Mouse (Mus musculus) layer of hippocampus, postnatal 14 days (tissue): Measurements from ENCODE around the gene Plcd4. TPM values are rescaled to one million over a fixed set of nuclear protein-coding genes. Genes with fewer than 3 reads are reported as not detected.
"Not testable (repeated sequence)": the region's sequence is repeated elsewhere in the genome, so short reads cannot be mapped to it uniquely, and the experiment has no call there.

Experiments used
- DNase-seq, 2 experiments: peaks; one replicate each; pipeline ENCODE4 v3.0.0; 2021 to 2022; ENCODE audit warnings: low spot score in 2 of 2, mixed read lengths in 1 of 2
- long read RNA-seq, 2 experiments: library from polyadenylated mRNA; stranded (forward); transcript quantifications; one replicate each; pipeline ENCODE4 v2.0.0; 2021
- total RNA-seq, 2 experiments: library from RNA; stranded (reverse); gene quantifications; 2 replicates each; pipeline ENCODE4 v1.2.3; 2021

The Plcd4 gene
- 10 to 100 TPM; 19.4 to 19.9 TPM for total RNA-seq
- long read RNA-seq, experiment 1, transcript Plcd4-204 (17 exons, 2,720 nt), result major isoform, 11 of 17 reads
- long read RNA-seq, experiment 1, partial matches to known transcripts, result 2 of 17 reads
- long read RNA-seq, experiment 1, other reads (novel, unspliced or antisense), result 4 of 17 reads
- long read RNA-seq, experiment 2, transcript Plcd4-204 (17 exons, 2,720 nt), result major isoform, 9 of 14 reads
- long read RNA-seq, experiment 2, partial matches to known transcripts, result 1 of 14 reads
- long read RNA-seq, experiment 2, other reads (novel, unspliced or antisense), result 4 of 14 reads

DNA sequence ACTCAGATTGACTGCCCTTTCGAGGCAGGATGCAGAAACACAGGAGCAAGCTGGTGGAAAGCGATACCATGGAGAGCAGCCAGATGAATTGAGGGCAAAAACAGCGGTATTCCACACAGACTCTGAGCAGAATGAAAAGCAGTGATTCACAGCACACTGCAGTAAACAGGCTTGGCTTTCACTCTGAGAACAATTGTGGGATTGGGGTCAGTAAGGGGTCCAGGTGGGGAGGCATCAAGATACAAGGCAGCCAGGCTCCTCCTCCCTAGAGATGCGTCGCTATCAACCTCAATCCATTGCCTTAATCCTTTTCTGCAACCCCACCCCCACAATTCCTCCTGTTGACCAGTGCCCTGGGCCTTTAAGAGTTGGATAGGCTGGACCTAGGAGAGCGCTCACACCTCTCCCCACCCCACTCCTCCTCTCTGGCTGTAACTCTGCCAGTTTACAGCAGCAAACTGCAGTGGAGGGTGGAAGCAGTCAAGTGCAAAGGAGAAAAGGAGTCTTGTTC lies at the start of gene Plcd4:
Plcd4 (plus strand) TSS at position 438 of the 511 bp plus-strand sequence.
- peak; percentile 41 to 63 for DNase-seq

DNA sequence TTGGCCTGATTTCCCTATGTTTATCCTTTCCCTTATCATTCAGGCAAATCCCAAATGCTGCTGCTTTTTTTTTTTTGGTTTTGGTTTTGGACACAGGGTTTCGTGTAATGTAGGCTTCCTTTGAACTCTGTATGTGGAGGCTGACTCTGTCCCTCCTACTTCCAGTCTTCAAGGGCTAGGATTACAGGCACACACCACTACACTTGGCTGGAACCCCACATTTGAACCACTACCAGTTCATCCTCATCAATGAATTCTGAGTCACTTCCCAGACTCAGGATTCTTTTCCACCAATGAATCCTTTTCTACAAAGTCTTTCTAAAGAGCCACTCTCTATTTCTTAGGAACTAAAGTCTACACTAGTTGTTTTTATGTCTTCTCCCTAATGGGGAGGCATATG lies 41.6 kb upstream of the Plcd4 start:
- no peak for DNase-seq

DNA sequence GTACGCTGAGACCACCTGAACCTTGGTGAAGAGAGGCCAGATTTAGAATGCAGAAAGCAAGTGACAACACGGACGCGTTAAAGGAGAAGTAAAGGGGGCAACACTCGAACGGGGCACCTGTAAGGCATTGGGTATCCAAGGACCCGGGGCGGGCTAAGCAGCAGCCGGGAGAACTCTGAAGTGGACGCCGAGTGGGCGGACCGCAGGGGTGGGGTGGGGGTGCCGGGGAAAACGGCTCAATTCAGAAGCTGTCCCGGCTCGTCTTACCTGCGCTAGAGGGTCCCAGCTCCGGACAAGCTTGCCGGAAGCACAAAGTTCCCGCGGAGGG lies 37.3 kb upstream of the Plcd4 start:
- no peak for DNase-seq

DNA sequence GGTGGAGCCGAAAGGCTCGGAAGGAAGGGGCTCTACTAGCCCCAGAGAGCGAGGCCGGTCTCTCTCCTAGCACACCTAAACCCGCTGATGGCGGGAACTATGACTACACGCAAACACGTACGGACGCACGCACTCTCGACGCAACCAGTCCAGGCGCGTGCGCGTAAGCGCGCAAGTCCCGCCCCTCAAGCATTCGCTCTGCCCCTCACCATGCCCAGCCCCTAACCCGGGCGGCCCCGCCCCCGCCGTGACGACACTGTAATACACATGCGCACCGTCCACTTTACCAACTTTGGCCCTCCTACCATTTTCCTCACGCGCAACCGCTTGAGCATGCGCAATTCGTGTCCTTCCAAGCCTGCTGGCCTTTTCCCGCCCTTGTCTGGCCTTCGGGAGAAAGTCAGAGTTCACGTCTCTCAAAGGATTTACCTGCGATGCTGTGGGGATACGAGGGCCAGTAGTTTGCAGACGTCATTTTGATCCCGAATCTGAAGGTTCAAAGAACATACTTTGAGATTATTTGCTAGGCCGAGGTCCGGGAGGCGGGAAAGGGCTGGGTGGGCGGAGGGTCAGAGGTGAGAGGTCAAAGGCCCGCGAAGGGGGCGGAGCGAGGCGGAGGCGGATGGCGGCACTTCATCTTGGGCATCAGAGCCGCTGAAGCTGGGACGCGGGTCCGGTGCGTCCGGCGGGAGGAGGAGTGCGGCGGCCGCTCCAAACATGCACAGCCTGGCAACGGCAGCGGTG lies 36.8 kb upstream of the Plcd4 start, which contains the start of gene Cnot9:
Cnot9 (plus strand) TSS at position 338 of the 744 bp plus-strand sequence.
- DNase-seq, result peak; percentile 100

DNA sequence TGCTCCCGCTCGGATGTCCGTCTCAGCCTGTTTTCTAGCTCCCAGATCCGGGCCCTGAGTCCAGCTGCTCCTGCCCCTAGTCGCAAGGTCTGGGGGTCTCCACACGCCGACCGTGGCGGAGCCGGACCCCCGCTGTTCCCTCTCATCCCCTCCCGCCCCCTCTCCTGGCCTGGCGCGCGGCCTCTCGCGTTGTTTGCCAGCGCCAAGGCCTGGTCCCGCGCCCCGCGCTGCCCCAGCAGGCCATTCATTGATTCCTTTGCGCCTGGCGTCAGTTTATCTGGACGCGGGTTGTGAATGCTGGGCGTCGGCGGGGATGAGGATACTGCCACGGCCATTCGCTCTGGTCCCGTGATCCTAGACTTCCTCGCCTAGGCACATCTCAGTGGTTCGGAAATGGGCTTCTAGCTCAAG lies 36.2 kb upstream of the Plcd4 start:
- DNase-seq, result no peak

DNA sequence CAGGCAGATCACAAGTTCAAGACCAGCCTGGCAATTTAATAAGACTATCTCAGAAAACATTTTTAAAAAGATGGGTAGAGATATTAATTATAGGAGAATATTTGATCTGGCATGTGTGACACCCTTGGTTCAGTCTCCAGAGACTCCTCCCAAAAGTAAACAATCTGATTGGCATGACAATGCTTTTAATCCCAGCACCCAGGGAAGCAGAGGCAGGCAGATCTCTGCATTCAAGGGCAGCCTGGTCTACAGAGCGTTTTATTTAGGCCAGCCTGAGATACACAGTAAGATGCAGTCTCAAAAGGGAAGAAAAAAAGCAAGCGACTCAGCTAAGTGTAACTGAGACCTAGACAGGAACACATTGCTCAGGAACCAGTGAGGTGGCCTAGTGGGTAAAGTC lies 34.9 kb upstream of the Plcd4 start:
- no peak for DNase-seq

DNA sequence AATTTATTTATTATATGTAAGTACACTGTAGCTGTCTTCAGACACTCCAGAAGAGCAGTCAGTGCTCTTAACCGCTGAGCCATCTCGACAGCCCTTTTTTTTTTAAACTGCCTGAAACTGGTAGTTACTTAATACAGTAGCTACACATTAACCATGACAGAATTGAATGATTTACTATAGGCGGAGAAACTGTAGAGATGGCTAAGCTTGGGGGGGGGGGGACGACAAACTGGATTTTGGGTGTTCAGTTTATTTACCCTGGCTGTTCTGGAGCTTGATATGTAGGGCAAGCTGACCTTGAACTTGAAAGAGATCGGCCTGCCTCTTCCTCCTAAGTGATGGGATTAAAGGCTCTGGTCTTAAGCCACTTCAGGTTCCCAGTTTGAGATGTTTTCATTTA lies 31.4 kb upstream of the Plcd4 start:
- DNase-seq, result no peak

DNA sequence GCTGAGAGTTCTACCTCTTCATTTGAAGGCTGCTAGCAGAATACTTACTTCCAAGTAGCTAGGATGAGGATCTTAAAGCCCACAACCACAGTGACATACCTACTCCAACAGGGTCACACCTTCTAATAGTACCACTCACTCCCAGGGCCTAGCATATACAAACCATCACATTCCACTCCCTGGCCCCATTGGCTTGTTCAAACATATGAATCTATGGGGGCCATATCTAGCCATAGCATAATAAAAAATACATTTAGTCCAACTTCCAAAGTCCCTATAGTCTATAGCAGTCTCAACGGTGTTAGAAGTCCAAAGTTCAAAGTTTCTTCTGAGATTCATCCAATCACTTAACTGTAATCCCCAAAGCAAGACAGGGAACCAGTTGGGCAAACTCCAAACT lies 29.7 kb upstream of the Plcd4 start:
- DNase-seq, result not testable (repeated sequence)

DNA sequence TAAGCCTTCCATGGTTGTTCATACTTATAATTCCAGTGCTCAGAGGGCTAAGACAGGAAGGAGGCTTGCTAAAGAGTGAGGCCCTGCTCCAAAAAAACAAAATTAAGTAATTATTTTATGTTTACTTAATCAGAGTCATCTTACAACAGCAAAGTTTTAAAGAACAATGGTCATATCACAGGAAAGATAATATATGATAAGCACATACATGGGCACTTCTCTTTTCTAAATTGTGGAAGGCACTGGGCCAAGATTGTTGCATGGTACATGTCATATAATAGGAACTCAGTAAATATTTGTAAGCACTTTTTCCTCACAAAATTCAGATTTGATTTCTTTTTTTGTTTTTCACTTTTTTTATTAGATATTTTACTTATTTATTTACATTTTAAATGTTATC lies 22.8 kb upstream of the Plcd4 start:
- no peak for DNase-seq

DNA sequence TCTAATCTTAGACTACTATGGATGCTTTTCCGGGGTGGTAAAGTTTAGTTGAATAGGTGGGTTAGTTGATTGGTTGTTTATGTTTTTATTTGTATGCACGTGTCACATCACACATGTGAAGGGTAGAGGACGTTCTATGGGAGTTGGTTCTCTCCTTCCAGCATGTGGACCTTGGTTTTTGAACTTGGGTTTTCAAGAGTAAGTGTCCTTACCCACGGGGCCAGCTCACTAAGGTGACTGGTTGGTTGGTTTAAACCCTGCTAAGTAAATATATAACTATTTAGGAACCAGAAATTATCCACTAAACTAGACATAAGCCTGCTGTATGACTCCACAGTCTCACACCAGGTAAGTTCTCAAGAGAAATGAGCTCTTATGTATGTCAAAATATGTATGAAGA lies 17.9 kb upstream of the Plcd4 start:
- no peak for DNase-seq

DNA sequence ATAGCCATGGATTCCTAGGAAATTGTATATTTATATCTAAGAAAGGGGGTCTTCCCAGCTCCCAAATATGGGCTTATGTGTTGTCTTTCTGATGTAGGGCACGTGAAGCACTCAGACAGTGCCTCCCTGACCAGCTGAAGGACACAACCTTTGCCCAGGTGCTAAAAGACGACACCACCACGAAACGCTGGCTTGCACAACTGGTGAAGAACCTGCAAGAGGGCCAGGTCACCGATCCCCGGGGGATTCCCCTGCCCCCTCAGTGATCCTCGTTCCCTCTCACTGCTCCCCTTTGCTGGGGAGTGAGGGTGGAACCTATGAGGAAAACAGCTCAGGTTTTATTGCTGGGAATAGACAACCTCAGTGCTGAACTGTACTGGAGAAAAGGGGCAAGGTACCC lies 14.1 kb upstream of the Plcd4 start:
- DNase-seq, result no peak

DNA sequence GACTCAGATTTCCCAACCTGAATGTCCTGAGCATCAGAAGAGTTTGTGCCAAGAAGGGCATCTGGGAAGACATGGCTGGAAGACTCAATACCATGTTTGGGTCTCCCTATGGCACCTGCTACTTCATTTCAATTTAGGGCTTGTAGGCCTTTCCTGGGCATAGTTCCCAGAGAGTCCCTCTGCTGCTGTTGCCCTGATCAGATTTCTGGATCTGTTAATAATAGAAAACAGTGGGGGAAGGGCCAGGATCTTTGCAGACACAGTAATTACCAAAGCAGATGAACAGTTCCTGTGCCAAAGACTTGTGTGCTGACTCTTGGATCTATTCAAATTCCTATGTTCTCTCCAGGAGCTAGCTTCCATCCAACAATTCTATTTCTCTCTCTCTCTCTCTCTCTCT lies 4.0 kb upstream of the Plcd4 start:
- DNase-seq, result peak; percentile 52 to 86

DNA sequence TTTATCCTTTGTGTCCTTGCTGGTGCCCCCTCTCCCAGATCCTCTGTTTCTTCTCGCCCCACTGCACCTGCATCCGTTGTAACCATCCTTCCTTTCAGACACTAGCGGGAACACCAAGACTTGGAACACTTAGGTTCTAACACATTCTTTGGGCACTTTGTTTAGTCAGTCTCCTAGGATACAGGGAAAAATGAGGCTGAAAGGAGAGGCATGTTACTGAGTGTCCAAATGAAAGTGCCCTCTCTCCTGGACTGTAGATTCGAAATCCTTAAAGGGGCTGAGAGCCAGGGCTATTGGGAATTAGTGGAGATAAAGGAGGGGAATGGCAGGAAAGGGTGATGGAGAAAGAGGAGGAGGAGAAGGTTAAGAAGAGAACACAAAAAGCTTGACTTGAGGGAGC lies 1.5 kb downstream of the Plcd4 start, which contains the start of gene Usp37:
Usp37 (minus strand) TSS at position 101 of the 400 bp plus-strand sequence.
- DNase-seq, result peak in 1 of 2 experiments; percentile 16

DNA sequence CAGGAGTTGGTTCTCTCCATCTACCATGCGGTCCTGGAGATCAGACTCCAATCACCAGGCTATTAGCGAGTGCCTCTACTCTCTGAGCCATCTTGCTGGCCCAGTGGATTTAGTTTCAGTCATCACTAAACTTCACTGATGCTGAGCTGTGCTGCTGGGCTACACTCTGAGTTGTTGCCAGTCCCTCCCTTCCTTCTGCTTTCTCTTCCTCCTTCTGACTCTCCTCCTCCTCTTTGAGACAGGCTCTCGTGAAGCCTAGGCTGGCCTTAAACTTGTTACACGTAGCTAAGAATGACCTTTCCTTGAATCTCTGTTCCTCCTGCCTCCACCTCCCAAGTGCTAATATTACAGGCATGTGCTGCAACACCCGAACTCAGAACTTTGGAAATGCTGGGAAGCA lies 16.4 kb downstream of the Plcd4 start:
- no peak for DNase-seq

DNA sequence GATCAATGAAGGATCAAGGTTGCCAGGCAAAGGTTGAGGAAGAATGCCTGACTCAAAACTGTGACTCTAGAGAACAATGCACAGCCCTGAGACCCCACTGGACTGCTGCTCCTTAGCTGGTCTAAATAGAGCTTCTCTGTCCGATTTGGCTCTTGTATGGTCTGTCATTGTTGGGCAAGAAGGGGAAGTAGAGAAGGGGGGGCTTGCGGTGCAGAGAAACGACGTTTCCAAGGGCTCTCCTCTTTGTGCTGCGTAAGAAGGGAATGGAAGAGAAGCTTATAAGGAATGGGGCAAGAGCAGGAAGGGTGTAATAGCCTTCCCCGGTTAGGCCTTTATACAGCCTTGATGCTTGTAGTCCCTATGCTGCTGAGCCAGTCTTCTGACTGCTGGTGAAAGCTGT lies 23.1 kb downstream of the Plcd4 start:
- no peak for DNase-seq

DNA sequence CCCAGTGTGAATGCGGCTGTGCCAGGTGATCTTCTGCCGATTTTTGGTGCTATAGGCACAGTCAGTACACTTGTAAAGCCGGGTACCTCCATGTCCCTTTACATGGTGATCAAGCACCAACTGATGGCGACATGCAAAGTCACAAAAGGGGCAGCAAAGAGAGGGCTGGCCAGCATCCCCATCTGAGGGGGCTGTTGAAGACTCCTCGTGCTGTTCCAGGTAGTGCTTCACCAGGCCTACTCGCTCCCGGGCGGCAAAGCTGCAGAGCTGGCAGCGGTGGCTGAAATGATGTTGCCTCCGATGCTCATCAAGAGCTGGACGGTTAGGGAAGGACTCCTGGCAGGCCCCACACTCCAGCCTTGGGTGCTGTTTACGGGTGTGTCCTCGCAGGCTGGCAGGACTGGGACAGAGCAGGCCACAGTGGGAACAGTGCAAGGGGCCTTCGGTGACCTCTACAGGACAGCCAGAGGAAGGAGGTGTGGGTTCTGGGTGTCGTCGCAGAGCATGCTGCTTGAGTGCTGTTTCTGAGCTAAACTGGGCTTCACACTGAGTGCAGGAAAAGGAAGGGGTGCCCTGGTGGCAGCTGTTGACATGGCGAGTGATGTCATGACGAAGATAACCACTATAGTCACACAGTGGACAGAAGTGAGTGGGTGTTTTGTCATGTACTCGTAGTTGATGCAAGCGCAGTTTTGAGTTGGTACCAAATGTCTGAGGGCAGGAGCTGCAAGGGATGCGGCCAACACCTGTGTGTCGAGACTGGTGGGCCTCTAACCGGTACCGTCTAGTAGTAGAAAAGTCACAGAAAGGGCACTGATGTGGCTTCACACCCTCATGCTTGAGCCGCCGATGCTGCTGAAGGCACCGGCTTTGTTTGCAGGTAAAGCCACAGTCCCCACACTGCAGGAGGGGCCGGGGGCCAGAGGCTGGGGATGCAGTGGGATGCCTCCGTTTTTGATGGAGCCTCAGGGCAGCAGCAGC lies 27.3 kb downstream of the Plcd4 start:
- DNase-seq, result no peak

DNA sequence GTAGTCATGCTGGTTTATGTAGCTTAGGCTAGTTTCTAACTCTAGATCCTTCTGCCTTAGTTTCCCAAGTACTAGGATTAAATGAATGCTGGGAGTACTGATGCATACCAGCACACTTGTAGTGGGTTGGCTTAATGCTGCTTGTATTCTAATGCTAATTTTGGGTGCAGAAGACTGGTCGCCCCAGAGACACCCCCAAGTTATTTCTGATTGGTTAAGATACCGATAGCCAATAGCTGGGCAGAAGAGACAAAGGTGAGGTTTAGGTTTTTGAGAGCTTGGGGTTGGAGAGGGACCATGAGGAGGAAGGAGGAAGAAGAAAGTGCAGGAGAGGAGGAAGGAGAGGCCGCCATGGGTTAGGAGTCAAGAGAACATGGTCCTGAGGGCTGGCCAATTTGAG lies 39.9 kb downstream of the Plcd4 start:
- no peak for DNase-seq

DNA sequence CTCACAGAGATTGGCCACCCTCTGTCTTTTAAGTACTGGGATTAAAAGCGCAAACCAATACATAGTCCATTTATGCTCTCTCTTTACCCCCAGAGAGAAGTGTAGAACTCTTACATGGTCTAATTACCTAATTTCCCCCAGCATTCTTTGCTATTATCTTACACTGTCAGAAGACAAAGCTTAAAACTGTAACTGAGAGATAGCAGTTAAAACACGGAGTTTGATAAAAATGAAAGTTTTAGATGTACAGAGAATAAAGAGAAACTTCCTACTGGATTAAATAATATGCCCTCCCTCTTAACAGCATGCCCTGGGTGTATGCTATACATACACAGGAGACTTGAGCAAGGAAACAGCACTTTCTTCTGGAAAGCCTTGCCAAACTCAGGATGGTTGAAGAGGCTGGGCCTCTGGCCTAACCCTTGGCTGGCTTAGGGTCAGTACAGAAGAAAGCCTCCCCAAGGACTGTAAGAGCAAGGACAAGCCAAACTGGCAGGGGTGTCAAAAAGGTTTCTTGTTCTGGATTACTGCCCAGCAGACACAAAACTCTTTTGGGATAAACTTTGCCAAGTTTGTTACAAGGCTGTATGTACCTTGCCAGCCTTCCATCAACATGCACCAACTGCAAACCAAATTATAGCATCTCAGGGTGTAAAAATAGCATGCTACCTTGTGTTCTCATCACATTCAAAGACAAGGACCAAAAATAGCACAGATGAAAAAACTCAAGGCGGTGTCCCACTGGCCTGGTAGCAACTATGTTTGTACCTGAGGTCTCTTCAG lies 42.1 kb downstream of the Plcd4 start:
- DNase-seq, result no peak

DNA sequence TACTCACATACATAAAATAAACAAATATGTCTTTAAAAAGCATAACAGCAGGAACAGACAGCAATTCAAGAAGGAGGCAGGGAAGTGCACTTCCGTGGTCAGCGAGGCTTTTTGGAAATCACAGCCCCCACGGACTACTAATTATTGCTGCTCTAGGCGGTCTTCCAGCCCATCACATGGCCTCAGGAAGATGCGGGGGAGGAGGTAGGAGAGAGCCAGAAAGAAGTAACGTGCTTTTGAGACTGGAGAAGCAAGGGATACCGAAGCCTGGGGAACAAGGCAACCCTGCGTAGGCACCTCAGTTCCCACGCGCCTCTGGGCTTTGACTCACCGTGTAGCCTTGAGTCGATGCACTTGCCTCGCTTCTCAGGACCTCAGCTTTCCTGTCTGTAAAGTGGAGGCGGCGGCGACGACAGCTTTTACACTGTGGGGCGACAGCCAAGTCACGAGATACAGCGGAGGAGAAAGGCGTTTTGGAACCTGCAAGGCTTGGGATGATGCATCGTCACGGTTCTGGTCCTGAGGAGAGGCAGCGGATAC lies 44.6 kb downstream of the Plcd4 start:
- DNase-seq, result no peak

DNA sequence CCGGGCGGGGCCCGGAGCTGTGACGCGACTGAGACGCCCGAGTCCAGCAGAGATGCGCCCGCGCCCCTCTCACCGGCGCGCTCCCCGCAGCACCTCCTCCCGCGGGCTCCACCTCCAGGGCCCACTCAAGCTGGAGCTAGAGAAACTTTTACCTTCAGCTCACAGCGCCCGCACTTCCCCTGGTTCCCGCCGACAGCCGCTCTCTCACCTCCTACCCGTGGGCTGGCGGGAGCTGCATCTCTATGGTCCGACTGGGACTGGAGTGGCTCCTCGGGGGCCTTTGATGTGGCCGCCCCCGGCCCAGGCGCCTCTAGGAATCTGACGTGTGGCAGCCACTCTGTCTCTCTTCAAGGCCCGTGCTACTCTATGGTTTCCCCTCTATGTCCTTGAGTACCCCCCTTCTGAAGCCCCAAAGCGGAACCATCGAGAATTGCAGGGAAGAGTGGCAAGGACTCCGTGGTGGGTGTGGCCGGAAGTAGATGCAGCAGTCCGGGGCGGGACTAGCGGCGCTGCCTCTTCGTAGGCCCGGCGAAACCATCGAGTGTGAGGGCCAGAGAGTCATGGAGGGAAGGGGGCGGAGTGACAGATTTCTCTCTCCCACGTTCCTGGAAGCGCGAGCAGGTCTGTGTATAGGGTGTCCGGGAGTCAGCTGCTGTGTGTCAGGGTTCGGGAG lies 45.2 kb downstream of the Plcd4 start, which contains the start of the genes Zfp142 and Bcs1l:
Zfp142 (minus strand) TSS at position 474 of the 673 bp plus-strand sequence.
Bcs1l (plus strand) TSS at position 517 of the 673 bp plus-strand sequence.
- DNase-seq, result peak; percentile 97 to 99
